Mouse (Mus musculus): ENCODE data around the gene Smad3.

- TF ChIP-seq CTCF (IDR thresholded peaks at IDR 0.05) (no peak), EP300 (IDR thresholded peaks at IDR 0.05) (no peak)
Observed at GRCm38 (mm10) chr9:63664300-63664745, 93.5 kb downstream of the Smad3 start.
